Mouse (Mus musculus) CH12.LX (cell line): ENCODE results near the gene Cbfb.

ENCODE experiments used
- CTCF ChIP-seq, 2 experiments: IDR thresholded peaks in 1 of 2; conservative IDR thresholded peaks in 1 of 2; 2 replicates each; pipeline ENCODE4 v1.5.1; 2011 to 2012; ENCODE audit warnings: low read depth in 2 of 2, low read length in 2 of 2, improper control_type of control experiment in 1 of 2, inconsistent platforms in 1 of 2, mild to moderate bottlenecking in 1 of 2, moderate library complexity in 1 of 2
- ETS1 ChIP-seq: conservative IDR thresholded peaks from 2 replicates; pipeline ENCODE4 v1.6.1; 2012; ENCODE audit warnings: low read depth, mild to moderate bottlenecking, inconsistent platforms, low read length, improper control_type of control experiment, moderate library complexity
- KAT2A ChIP-seq: IDR thresholded peaks from 2 replicates; pipeline ENCODE4 v1.6.1; 2012; ENCODE audit warnings: low read length, improper control_type of control experiment, inconsistent platforms; ENCODE audit not compliant: insufficient replicate concordance
- MAX ChIP-seq: IDR thresholded peaks from 2 replicates; pipeline ENCODE4 v1.6.1; 2011; ENCODE audit warnings: low read length, improper control_type of control experiment
- MYC ChIP-seq: IDR thresholded peaks from 2 replicates; pipeline ENCODE4 v1.6.1; 2011; ENCODE audit warnings: low read depth, mild to moderate bottlenecking, improper control_type of control experiment, low read length
- NRF1 ChIP-seq: IDR thresholded peaks from 2 replicates; pipeline ENCODE4 v1.6.1; 2014; ENCODE audit warnings: low read depth, mild to moderate bottlenecking, inconsistent platforms, low read length, improper control_type of control experiment, moderate library complexity
- PAX5 ChIP-seq: IDR thresholded peaks from 2 replicates; pipeline ENCODE4 v1.6.1; 2012; ENCODE audit warnings: low read length, inconsistent platforms, mixed read lengths
- POLR2A ChIP-seq: IDR thresholded peaks from 2 replicates; pipeline ENCODE4 v1.6.1; 2011; ENCODE audit warnings: low read depth, mild to moderate bottlenecking, improper control_type of control experiment, low read length
- SMC3 ChIP-seq: IDR thresholded peaks from 2 replicates; pipeline ENCODE4 v1.6.1; 2011; ENCODE audit warnings: low read depth, low read length, improper control_type of control experiment
- UBTF ChIP-seq: IDR thresholded peaks from 2 replicates; pipeline ENCODE4 v1.6.1; 2012; ENCODE audit warnings: low read depth, mild to moderate bottlenecking, inconsistent platforms, low read length, improper control_type of control experiment, moderate library complexity
- ZC3H11A ChIP-seq: IDR thresholded peaks from 2 replicates; pipeline ENCODE4 v1.6.1; 2012; ENCODE audit warnings: low read depth, mild to moderate bottlenecking, inconsistent platforms, low read length, improper control_type of control experiment
- ZKSCAN1 ChIP-seq: IDR thresholded peaks from 2 replicates; pipeline ENCODE4 v1.6.1; 2012; ENCODE audit warnings: low read depth, inconsistent platforms, low read length, improper control_type of control experiment, borderline replicate concordance

- TF ChIP-seq MYC = no peak
- TF ChIP-seq ZKSCAN1 = no peak
- no peak for TF ChIP-seq NRF1
- no peak for TF ChIP-seq ZC3H11A
- TF ChIP-seq UBTF = no peak
- TF ChIP-seq KAT2A = no peak
- no peak for TF ChIP-seq SMC3
- TF ChIP-seq PAX5 = no peak
- no peak for TF ChIP-seq CTCF (conservative IDR thresholded peaks at IDR 0.05 in 1 of 2, IDR thresholded peaks at IDR 0.05 in 1 of 2; ENCODE audit: low read depth in 2 of 2, low read length in 2 of 2)
- TF ChIP-seq ETS1 = no peak
- no peak for TF ChIP-seq POLR2A
- TF ChIP-seq MAX = no peak
These were observed 91.0 kb downstream of the Cbfb start for GRCm38 (mm10) chr8:105261326-105261980.
